Mouse (Mus musculus) E14TG2a.4 (cell line): ENCODE measurements around the gene Hdac9.

ENCODE experiments used
- H3K27me3 ChIP-seq: 2 replicates; pipeline ENCODE4 v1.6.1; 2014; ENCODE audit warnings: low read length, control low read depth; ENCODE audit not compliant: insufficient read depth
- H3K36me3 ChIP-seq: 2 replicates; pipeline ENCODE4 v1.6.1; 2014; ENCODE audit warnings: low read length, control low read depth; ENCODE audit not compliant: insufficient read depth
- H3K4me1 ChIP-seq: replicated peaks from 2 replicates; pipeline ENCODE4 v1.6.1; 2014; ENCODE audit warnings: low read depth, low read length, control low read depth
- H3K4me3 ChIP-seq: replicated peaks from 2 replicates; pipeline ENCODE4 v1.5.1; 2014; ENCODE audit warnings: mild to moderate bottlenecking, low read length
- H3K9me3 ChIP-seq: 2 replicates; pipeline ENCODE4 v1.6.1; 2014; ENCODE audit warnings: low read length, control low read depth
- CTCF ChIP-seq: conservative IDR thresholded peaks from 2 replicates; pipeline ENCODE4 v1.5.1; 2014; ENCODE audit warnings: low read length
- NANOG ChIP-seq: IDR thresholded peaks from 2 replicates; pipeline ENCODE4 v1.6.1; 2014; ENCODE audit warnings: borderline replicate concordance, low read length, mixed read lengths
- POU5F1 ChIP-seq: IDR thresholded peaks from 2 replicates; pipeline ENCODE4 v1.6.1; 2014; ENCODE audit warnings: low read length, borderline replicate concordance

Hdac9 gene

DNA sequence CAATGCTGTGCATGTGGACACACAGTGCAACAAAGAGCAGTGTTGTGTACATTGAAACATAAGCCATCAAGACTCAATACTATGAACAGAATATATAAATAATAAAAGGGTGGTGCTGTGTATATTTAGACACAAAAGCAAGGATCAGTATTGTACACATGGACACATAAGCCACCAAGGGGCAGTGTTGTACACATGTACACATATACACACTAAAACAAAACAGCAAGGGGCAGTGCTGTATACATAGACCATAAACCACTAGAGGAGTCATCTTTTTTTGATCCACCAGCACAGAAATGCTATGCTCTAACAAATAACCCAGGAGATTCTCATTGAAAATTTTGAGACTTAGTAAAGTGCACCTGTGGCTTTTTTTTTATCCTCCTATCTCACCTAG, 255.5 kb downstream of the Hdac9 start:
- no peaks in the 10 kb centered on the region for H3K4me1 ChIP-seq
- no peaks in the 10 kb centered on the region for H3K9me3 ChIP-seq
- H3K36me3 ChIP-seq, result no peaks in the 10 kb centered on the region
- H3K27me3 ChIP-seq, result no peaks in the 10 kb centered on the region
- TF ChIP-seq CTCF (no peak), NANOG (no peak), POU5F1 (no peak)
- H3K4me3 ChIP-seq, result no peak overlapping the region

DNA sequence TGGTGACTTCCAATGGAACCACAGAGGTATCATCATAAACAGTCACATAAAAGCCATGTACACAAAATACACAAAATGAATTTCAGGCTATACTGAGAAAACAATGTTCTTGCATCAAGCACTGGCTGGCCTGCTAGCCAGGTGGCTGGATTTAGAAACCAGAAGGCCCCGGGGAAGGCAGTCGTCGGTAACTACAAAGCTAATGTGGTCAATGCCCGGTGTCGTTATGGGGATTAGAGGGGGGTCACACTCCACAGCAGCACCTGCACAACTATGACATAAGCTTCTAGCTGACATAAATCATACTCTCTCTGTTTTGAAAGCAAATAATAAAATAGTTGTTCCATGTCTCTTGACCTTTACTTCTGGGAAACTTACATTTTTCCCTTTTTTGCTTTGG, 256.9 kb downstream of the Hdac9 start:
- no peaks in the 10 kb centered on the region for H3K27me3 ChIP-seq
- H3K4me3 ChIP-seq, result no peak overlapping the region
- no peaks in the 10 kb centered on the region for H3K9me3 ChIP-seq
- no peak for TF ChIP-seq POU5F1
- no peak for TF ChIP-seq CTCF
- TF ChIP-seq NANOG, result no peak
- no peaks in the 10 kb centered on the region for H3K36me3 ChIP-seq
- H3K4me1 ChIP-seq, result no peaks in the 10 kb centered on the region

DNA sequence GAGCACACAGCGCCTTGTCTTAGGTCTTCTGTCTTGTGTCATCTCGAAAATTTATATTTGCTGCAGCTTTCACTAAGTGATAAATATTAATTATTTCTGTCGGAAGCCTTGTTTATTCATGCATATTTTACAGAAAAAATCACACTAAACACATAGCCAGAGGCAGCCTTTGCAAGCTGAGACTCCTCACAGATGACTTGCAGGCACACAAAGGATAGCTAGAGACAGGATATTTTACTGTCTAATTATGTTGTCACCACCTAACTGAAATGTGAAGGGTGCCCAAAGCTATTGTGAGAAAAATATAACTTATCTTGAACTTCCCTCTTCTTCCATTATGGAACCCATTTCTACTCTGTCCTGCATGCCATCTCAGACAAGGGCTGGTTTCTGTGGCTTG, 258.3 kb downstream of the Hdac9 start:
- Histone ChIP-seq H3K36me3 (no peaks in the 10 kb centered on the region), H3K27me3 (no peaks in the 10 kb centered on the region), H3K4me1 (no peaks in the 10 kb centered on the region), H3K4me3 (no peak overlapping the region), H3K9me3 (no peaks in the 10 kb centered on the region)
- TF ChIP-seq POU5F1, result no peak
- no peak for TF ChIP-seq NANOG
- TF ChIP-seq CTCF, result no peak

DNA sequence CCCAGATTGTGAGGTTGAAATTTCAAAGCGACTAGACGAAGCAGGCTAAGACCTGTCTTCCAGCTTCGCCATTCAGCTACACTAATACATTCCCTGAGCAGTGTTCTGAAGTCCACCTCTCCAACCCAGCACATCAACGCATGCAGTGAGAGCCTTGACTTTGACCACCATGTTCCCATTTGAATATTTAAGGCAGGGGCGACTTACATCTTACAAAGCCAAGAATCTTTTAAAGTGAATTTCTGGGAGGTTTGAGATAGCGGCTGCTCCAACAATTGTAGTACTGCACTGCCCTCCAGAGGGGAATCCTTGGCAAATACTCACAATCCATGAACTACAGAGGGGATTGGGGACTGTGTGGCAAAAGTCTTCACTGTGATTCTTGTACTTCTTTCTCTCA, 258.8 kb downstream of the Hdac9 start:
- Histone ChIP-seq H3K4me3 (no peak overlapping the region), H3K36me3 (no peaks in the 10 kb centered on the region), H3K27me3 (no peaks in the 10 kb centered on the region), H3K9me3 (no peaks in the 10 kb centered on the region), H3K4me1 (no peaks in the 10 kb centered on the region)
- TF ChIP-seq NANOG (no peak), POU5F1 (no peak), CTCF (no peak)

DNA sequence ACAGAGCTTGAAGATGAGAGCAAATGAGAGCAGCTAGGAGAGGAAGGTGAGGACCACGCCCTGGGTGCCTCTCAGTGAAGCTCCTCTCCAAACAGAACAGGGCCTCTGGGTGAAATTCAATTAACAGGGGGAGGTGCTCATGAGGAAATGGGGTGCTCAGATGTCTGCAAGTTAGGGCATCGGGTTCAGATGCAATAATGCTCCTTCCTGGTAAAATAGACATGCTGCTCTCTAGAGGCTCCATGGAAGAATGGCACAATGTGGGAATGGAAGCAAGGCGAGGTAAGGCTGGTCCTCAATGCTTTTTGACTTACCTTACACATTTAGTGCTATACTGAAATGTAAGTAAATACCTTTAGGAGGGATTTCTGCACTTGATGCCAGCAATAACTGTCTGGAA, 263.3 kb downstream of the Hdac9 start:
- Histone ChIP-seq H3K9me3 (no peaks in the 10 kb centered on the region), H3K27me3 (no peaks in the 10 kb centered on the region), H3K4me3 (no peak overlapping the region), H3K4me1 (no peaks in the 10 kb centered on the region), H3K36me3 (no peaks in the 10 kb centered on the region)
- TF ChIP-seq POU5F1 (no peak), CTCF (no peak), NANOG (no peak)

DNA sequence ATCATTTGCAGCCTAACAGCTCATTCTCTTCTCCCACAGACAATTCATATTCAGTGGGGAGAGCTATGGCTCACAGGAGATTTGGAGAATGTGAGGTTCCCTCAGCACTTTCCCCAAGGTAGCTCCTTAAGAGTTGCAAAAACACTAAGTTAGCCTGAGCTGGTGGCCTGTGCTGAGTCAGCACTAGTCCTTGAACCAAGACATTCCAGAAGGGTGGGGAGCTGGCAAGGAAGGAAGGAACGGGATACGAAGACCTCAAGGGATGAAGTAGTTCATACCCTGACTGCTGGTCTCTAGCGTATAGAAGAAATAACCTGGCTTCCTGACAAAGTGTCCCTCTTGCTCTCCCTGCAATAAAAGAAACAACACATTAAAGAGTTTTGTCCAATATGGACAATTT, 268.1 kb downstream of the Hdac9 start:
- H3K27me3 ChIP-seq, result no peaks in the 10 kb centered on the region
- no peaks in the 10 kb centered on the region for H3K9me3 ChIP-seq
- 0 out of 2 replicates have a peak, but pooled peaks cover 3% of the 10 kb centered on the region for H3K4me1 ChIP-seq
- H3K4me3 ChIP-seq, result no peak overlapping the region
- TF ChIP-seq CTCF, result no peak
- TF ChIP-seq NANOG, result no peak
- TF ChIP-seq POU5F1, result no peak
- no peaks in the 10 kb centered on the region for H3K36me3 ChIP-seq

DNA sequence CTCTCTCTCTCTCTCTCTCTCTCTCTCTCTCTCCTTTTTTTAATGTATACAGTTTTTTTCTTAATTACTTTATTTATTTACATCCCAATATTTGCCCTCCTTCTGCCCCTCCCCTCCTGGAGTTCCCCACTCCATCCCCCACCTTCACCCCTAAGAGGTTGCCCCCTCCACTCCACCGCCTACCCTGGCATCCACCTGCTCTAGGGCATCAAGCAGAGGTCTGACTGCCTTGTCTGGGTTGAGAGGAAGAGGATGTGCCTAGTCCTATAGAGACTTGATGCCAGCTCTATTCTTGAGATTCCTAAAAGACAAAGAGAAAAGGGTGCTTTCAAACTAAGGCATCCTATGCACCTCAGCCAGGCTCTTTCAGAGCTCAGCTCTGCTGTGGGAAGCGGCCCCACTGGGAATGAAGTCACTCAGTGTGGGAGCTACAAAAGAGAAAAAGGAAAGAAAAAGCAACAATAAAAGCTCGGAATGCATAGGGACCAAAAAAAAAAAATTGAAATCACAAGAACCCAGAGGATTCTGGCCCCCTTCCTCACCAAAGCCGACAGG, 275.1 kb downstream of the Hdac9 start:
- no peak for TF ChIP-seq CTCF
- no peak for TF ChIP-seq POU5F1
- no peak for TF ChIP-seq NANOG
- Histone ChIP-seq H3K36me3 (no peaks in the 10 kb centered on the region), H3K4me1 (0 out of 2 replicates have a peak, but pooled peaks cover 3% of the 10 kb centered on the region)

DNA sequence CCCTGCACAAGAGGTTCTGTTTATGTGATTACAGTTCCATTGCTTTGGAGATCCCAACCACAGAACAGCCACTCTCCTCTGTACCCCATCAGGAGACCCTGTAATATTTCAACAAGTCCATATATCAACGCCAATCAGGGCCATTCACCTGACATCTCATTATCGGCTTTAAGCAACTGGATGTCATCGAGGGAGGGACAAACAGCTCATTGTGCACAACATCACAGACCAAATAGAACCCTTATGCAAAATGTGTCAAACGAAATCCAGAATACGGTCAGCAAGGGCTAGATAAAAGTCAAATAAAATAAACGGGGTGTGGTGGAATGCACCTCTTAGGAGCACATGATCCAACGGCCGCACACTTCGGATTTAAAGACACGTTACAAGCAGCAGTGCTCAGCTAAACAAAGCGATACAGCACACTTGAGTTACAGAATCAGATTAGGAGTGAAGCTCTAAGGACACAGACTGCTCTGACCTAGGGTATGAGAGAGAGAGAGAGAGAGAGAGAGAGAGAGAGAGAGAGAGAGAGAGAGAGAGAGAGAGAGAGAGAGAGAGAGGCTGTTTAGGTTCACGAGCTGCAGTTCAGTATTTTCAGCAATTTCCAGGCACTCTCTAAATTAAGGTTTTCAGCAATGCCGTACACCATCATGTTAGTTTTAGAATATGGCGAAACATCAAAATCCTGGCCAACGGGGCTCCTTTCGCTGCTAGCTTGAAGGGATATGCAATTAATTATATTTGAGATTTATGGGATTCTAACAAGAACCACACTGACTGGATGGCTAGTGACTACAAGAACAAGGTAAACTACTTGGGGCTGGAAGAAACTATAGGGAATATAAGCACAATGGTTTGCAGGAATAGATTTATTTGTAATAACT, 279.4 kb downstream of the Hdac9 start:
- TF ChIP-seq POU5F1, result no peak
- no peaks in the 10 kb centered on the region for H3K36me3 ChIP-seq
- no peaks in the 10 kb centered on the region for H3K4me1 ChIP-seq
- H3K9me3 ChIP-seq, result no peaks in the 10 kb centered on the region
- no peak overlapping the region for H3K4me3 ChIP-seq
- no peaks in the 10 kb centered on the region for H3K27me3 ChIP-seq

More for the DNA sequence above, 275.1 kb downstream of the Hdac9 start:
- Histone ChIP-seq H3K27me3 (no peaks in the 10 kb centered on the region), H3K9me3 (no peaks in the 10 kb centered on the region), H3K4me3 (no peak overlapping the region)

DNA sequence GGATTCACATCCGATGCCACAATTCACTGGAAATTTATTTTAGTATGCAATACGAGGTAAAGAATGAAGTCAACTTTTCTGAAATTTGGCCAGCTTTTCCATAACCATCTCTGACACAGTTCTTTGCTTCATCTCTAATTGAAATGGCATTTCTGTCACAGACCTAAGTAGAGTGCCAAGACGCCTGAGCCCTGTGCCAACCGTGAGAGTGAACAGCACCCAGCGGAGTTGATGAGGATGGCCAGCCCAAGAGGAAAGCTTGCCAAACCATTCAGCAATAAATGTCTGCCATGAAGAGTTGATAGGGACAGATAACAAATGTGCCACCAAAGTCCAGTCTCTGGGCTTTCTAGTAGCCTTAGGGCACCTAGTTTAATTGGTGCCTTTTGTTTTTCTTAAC, 297.8 kb downstream of the Hdac9 start:
- Histone ChIP-seq H3K36me3 (no peaks in the 10 kb centered on the region), H3K27me3 (no peaks in the 10 kb centered on the region), H3K4me3 (no peak overlapping the region), H3K4me1 (no peaks in the 10 kb centered on the region), H3K9me3 (no peaks in the 10 kb centered on the region)
- TF ChIP-seq POU5F1 (no peak), NANOG (no peak), CTCF (no peak)
